Mouse (Mus musculus) lung, adult 2 months (tissue): ENCODE results near the gene Ptger1.

Experiments used
- CTCF ChIP-seq: fragments of 200-500 bp; IDR thresholded peaks from 2 replicates; pipeline ENCODE4 v1.5.1; 2011; ENCODE audit warnings: mild to moderate bottlenecking, low read length, control low read depth; ENCODE audit not compliant: insufficient read depth
- POLR2A ChIP-seq: fragments of 200-500 bp; IDR thresholded peaks from 2 replicates; pipeline ENCODE4 v1.6.1; 2011; ENCODE audit warnings: low read depth, mild to moderate bottlenecking, control low read depth, low read length, borderline replicate concordance; ENCODE audit errors: extremely low read depth

GRCm38 (mm10) chr8:83665969-83666865 lies at the start of gene Ptger1:
- TF ChIP-seq POLR2A (peak; percentile 36; the same call in 1 of the 2 replicates), CTCF (no peak)
